Mouse (Mus musculus): ENCODE results near the gene Fam174a.

DNA sequence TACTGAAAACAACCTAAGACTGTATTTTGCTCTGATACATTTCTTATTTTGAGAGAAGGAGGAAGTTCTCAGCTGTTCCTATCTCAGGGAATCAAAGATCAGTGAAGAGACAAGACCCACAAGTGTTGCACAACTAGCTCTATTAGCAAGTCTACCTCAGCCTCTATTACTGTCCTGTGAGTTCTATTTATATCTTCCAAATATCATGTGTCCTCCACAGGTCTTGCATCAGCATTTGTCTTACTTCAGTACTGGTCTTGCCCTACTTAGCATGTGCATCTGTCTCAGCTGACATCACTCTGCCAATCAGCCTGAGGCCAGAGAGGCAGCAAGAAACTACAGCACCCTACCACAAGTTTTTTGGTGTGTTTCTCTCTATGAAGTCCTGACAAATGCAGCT lies 26.2 kb downstream of the Fam174a start:
- TF ChIP-seq CTCF (IDR thresholded peaks at IDR 0.05; ENCODE audit: extremely low read depth, insufficient read length, insufficient replicate concordance, low read depth, low read length) (no peak), POLR2A (IDR thresholded peaks at IDR 0.05; ENCODE audit: low read depth, low read length) (no peak)
